12 mouse cellular contexts compared by ENCODE assay signal in genomic region chr6:148404500-148404899, GRCm38 (mm10). TPM values are rescaled to one million over a fixed set of nuclear protein-coding genes. Genes with fewer than 3 reads are reported as not detected.
A peak's percentile ranks its signal among the peaks of the same experiment; 100 is the strongest.
DNase-seq lines count a peak whose midpoint lies in the region; ATAC-seq and TF ChIP-seq lines count a peak whose summit lies in the region.
"Had no signal": no experiment of that assay in that cellular context is flagged by ENCODE, and none has a peak within 500 bp of the region (broad histone marks: within the 10 kb centered on the region; RNA-seq: fewer than 3 reads in every experiment).

No protein-coding gene starts in this region.

- H3K4me3 ChIP-seq in kidney, embryonic 15.5 days (replicated peaks): no peak overlapping the region
- no peak overlapping the region for H3K4me3 ChIP-seq in kidney, embryonic 14.5 days (ENCODE audit: low read length)
- no peak overlapping the region for H3K4me3 ChIP-seq in heart, embryonic 14.5 days (ENCODE audit: control insufficient read depth in 1 of 2, insufficient read depth in 1 of 2, low read depth in 1 of 2, low read length in 2 of 2)
- no peak overlapping the region for H3K4me3 ChIP-seq in lung, postnatal 0 days (ENCODE audit: low read depth, low read length)
- H3K4me3 ChIP-seq: neural tube, embryonic 12.5 days had no signal

- peak; percentile 12 for DNase-seq in adipocyte (ENCODE audit: low spot score)
- peak; percentile 91 for DNase-seq in lung, postnatal 0 days (ENCODE audit: low spot score)
- no peak for DNase-seq in cerebellum, adult 11 months
- no peak for DNase-seq in urinary bladder, postnatal 4 days (ENCODE audit: low spot score in 2 of 2)
- DNase-seq: left cerebral cortex, postnatal 4 days; thymus, postnatal 4 days had no signal

- 18% methylated on average over 1 of the region's 1 CpGs for WGBS in kidney, embryonic 15.5 days
- WGBS in kidney, embryonic 14.5 days: 50% methylated on average over 1 of the region's 1 CpGs
- 13% methylated on average over 1 of the region's 1 CpGs for WGBS in heart, embryonic 14.5 days
- WGBS in lung, postnatal 0 days: 13% methylated on average over 1 of the region's 1 CpGs

- no peaks in the 10 kb centered on the region for H3K9me3 ChIP-seq in kidney, embryonic 15.5 days (replicated peaks)
- no peaks in the 10 kb centered on the region for H3K9me3 ChIP-seq in kidney, embryonic 14.5 days (ENCODE audit: control insufficient read depth, low read length)
- H3K9me3 ChIP-seq in heart, embryonic 14.5 days (ENCODE audit: control insufficient read depth, low read length): no peaks in the 10 kb centered on the region
- H3K9me3 ChIP-seq in lung, postnatal 0 days (ENCODE audit: low read length): no peaks in the 10 kb centered on the region
- H3K9me3 ChIP-seq: neural tube, embryonic 12.5 days had no signal

- H3K4me1 ChIP-seq in kidney, embryonic 15.5 days: 0 out of 2 replicates have a peak, but pooled peaks cover 3% of the 10 kb centered on the region
- no peaks in the 10 kb centered on the region for H3K4me1 ChIP-seq in kidney, embryonic 14.5 days (ENCODE audit: control insufficient read depth, insufficient read depth, low read length)
- H3K4me1 ChIP-seq in heart, embryonic 14.5 days (ENCODE audit: control insufficient read depth in 2 of 2, insufficient read depth in 2 of 2, low read length in 2 of 2): peaks cover 14 to 24% of the 10 kb centered on the region in 2 experiments
- peaks cover 9% of the 10 kb centered on the region for H3K4me1 ChIP-seq in lung, postnatal 0 days (ENCODE audit: insufficient read depth, low read depth, low read length)
- H3K4me1 ChIP-seq: neural tube, embryonic 12.5 days had no signal

- H3K27ac ChIP-seq in kidney, embryonic 15.5 days: 0 out of 2 replicates have a peak overlapping the region, but pooled peaks have one; percentile 19
- no peak overlapping the region for H3K27ac ChIP-seq in kidney, embryonic 14.5 days (ENCODE audit: low read depth, low read length)
- H3K27ac ChIP-seq in heart, embryonic 14.5 days (replicated peaks in 1 of 2; ENCODE audit: control insufficient read depth in 1 of 2, insufficient read depth in 1 of 2, low read depth in 2 of 2, low read length in 2 of 2): peak overlapping the region; percentile 67 to 73
- H3K27ac ChIP-seq in lung, postnatal 0 days (ENCODE audit: low read length): peak overlapping the region; percentile 62
- H3K27ac ChIP-seq: macrophage; neural tube, embryonic 12.5 days had no signal

- no peak for TF ChIP-seq CTCF in lung, postnatal 0 days (IDR thresholded peaks at IDR 0.05)

- TF ChIP-seq EP300 in lung, postnatal 0 days (IDR thresholded peaks at IDR 0.05): peak; percentile 89

- no peak for ATAC-seq in kidney, embryonic 15.5 days (replicated peaks; ENCODE audit: low FRiP score)
- ATAC-seq in kidney, embryonic 14.5 days (ENCODE audit: low FRiP score, low TSS enrichment): no peak
- ATAC-seq in heart, embryonic 14.5 days (ENCODE audit: insufficient number of reproducible peaks, insufficient read depth, low FRiP score, low read depth): peak; percentile 60
- peak; percentile 93 for ATAC-seq in lung, postnatal 0 days
- ATAC-seq in megakaryocyte, adult 5-6 weeks (ENCODE audit: poor library complexity, severe bottlenecking): no peak

- H3K4me2 ChIP-seq in kidney, embryonic 15.5 days: no peak overlapping the region
- no peak overlapping the region for H3K4me2 ChIP-seq in kidney, embryonic 14.5 days (replicated peaks; ENCODE audit: low read depth, low read length)
- H3K4me2 ChIP-seq in heart, embryonic 14.5 days (ENCODE audit: low read length): no peak overlapping the region
- H3K4me2 ChIP-seq in lung, postnatal 0 days (replicated peaks; ENCODE audit: low read depth, low read length): no peak overlapping the region
- H3K4me2 ChIP-seq: neural tube, embryonic 12.5 days had no signal

- H3K27me3 ChIP-seq in kidney, embryonic 15.5 days: no peaks in the 10 kb centered on the region
- no peaks in the 10 kb centered on the region for H3K27me3 ChIP-seq in kidney, embryonic 14.5 days (ENCODE audit: control insufficient read depth, insufficient read depth, low read length)
- no peaks in the 10 kb centered on the region for H3K27me3 ChIP-seq in heart, embryonic 14.5 days (ENCODE audit: control insufficient read depth, insufficient read depth, low read length)
- H3K27me3 ChIP-seq in lung, postnatal 0 days (replicated peaks; ENCODE audit: insufficient read depth, low read length): no peaks in the 10 kb centered on the region
- H3K27me3 ChIP-seq: neural tube, embryonic 12.5 days had no signal

- H3K36me3 ChIP-seq in kidney, embryonic 15.5 days: no peaks in the 10 kb centered on the region
- no peaks in the 10 kb centered on the region for H3K36me3 ChIP-seq in kidney, embryonic 14.5 days (ENCODE audit: control insufficient read depth, insufficient read depth, low read length)
- no peaks in the 10 kb centered on the region for H3K36me3 ChIP-seq in heart, embryonic 14.5 days (ENCODE audit: control insufficient read depth, insufficient read depth, low read length)
- no peaks in the 10 kb centered on the region for H3K36me3 ChIP-seq in lung, postnatal 0 days (ENCODE audit: insufficient read depth, low read length)
- H3K36me3 ChIP-seq: neural tube, embryonic 12.5 days had no signal

- no peak overlapping the region for H3K9ac ChIP-seq in kidney, embryonic 15.5 days
- no peak overlapping the region for H3K9ac ChIP-seq in kidney, embryonic 14.5 days (ENCODE audit: low read depth, low read length)
- no peak overlapping the region for H3K9ac ChIP-seq in heart, embryonic 14.5 days (ENCODE audit: low read length)
- H3K9ac ChIP-seq in lung, postnatal 0 days (replicated peaks; ENCODE audit: low read depth): no peak overlapping the region
- H3K9ac ChIP-seq: neural tube, embryonic 12.5 days had no signal

RNA-seq across cellular contexts. Expression of gene Tmtc1, which starts 39.7 kb away (rescaled TPM):
- polyA plus RNA-seq in kidney, embryonic 15.5 days (2015; fragmentation: Nextera tagmentation; extraction: Ambion mirVana): 1.6 and 2.0 TPM in 2 replicates
- 1.4 and 2.5 TPM in 2 replicates for polyA plus RNA-seq in kidney, embryonic 14.5 days (2014; fragmentation: Nextera tagmentation; extraction: Ambion mirVana)
- polyA plus RNA-seq in heart, embryonic 14.5 days (2014; fragmentation: Nextera tagmentation; extraction: Ambion mirVana): 3.8 and 4.1 TPM in 2 replicates
- 2.2 and 2.7 TPM in 2 replicates for polyA plus RNA-seq in lung, postnatal 0 days (2015; fragmentation: Nextera tagmentation; extraction: Ambion mirVana)
- not detected in 2 replicates for total RNA-seq in megakaryocyte, adult 5-6 weeks (2015)
- 0.07 and 0.12 TPM in 2 replicates for total RNA-seq in megakaryocyte, adult 5-6 weeks (2017)
- polyA plus RNA-seq: macrophage had no signal

Comparison
In these comparisons a context has a peak if more than half of its experiments do, and no peak if none do; other contexts are left out.
1. ATAC-seq: peak in heart, embryonic 14.5 days (single experiment) and lung, postnatal 0 days (single experiment); none in kidney, embryonic 15.5 days (single experiment), kidney, embryonic 14.5 days (single experiment) and megakaryocyte, adult 5-6 weeks (single experiment).
2. DNase-seq: peak in adipocyte (single experiment) and lung, postnatal 0 days (single experiment); none in cerebellum, adult 11 months (single experiment) and urinary bladder, postnatal 4 days (0 of 2).